Mouse (Mus musculus): ENCODE data around the gene Cdc25a. TPM values are rescaled to one million over a fixed set of nuclear protein-coding genes. Genes with fewer than 3 reads are reported as not detected.
A peak's percentile ranks its signal among the peaks of the same experiment; 100 is the strongest.

Cdc25a gene
- polyA plus RNA-seq (2014; fragmentation: Nextera tagmentation; extraction: Ambion mirVana), result 33.6 and 36.9 TPM in 2 replicates

- peaks cover 9% of the 10 kb centered on the region; the same call in 1 of the 2 replicates for H3K4me1 ChIP-seq (ENCODE audit: control insufficient read depth, insufficient read depth, low read length)
- DNase-seq (ENCODE audit: low spot score, missing footprints), result peak; percentile 99
- H3K27me3 ChIP-seq (ENCODE audit: control insufficient read depth, insufficient read depth, low read length), result no peaks in the 10 kb centered on the region
- no peaks in the 10 kb centered on the region for H3K9me3 ChIP-seq (ENCODE audit: control insufficient read depth, low read length)
- peak within 1 kb of the TSS; percentile 99 for H3K4me3 ChIP-seq (ENCODE audit: low read depth, low read length)
- 7% methylated on average over 33 of the region's 33 CpGs for WGBS
- peak within 1 kb of the TSS; percentile 85 for H3K4me2 ChIP-seq
- H3K27ac ChIP-seq (ENCODE audit: low read depth, low read length), result peak within 1 kb of the TSS; percentile 64
- peak; percentile 94 for ATAC-seq (ENCODE audit: low FRiP score)
- peak within 1 kb of the TSS; percentile 98 for H3K9ac ChIP-seq (ENCODE audit: low read length)
- peaks cover 11% of the 10 kb centered on the region for H3K36me3 ChIP-seq (ENCODE audit: control insufficient read depth, insufficient read depth, low read length)
Observed at GRCm38 (mm10) chr9:109874797-109875691, at the start of gene Cdc25a. Gene Cdc25a, plus strand, starts transcription at chr9:109875579.

GRCm38 (mm10) chr9:109825739-109826138 is 49.6 kb upstream of the Cdc25a start:
- H3K4me2 ChIP-seq, result no peak overlapping the region
- no peak overlapping the region for H3K9ac ChIP-seq (ENCODE audit: low read length)
- DNase-seq (ENCODE audit: low spot score, missing footprints) (no peak), ATAC-seq (ENCODE audit: low FRiP score) (no peak)
- no peaks in the 10 kb centered on the region for H3K9me3 ChIP-seq (ENCODE audit: control insufficient read depth, low read length)
- no peaks in the 10 kb centered on the region for H3K27me3 ChIP-seq (ENCODE audit: control insufficient read depth, insufficient read depth, low read length)
- WGBS, result 68% methylated on average over 4 of the region's 4 CpGs
- H3K4me1 ChIP-seq (ENCODE audit: control insufficient read depth, insufficient read depth, low read length), result no peaks in the 10 kb centered on the region
- H3K4me3 ChIP-seq (ENCODE audit: low read depth, low read length), result no peak overlapping the region
- H3K36me3 ChIP-seq (ENCODE audit: control insufficient read depth, insufficient read depth, low read length), result no peaks in the 10 kb centered on the region
- H3K27ac ChIP-seq (ENCODE audit: low read depth, low read length), result no peak overlapping the region

GRCm38 (mm10) chr9:109826181-109826580 is 49.2 kb upstream of the Cdc25a start:
- H3K27ac ChIP-seq (ENCODE audit: low read depth, low read length), result no peak overlapping the region

DNA sequence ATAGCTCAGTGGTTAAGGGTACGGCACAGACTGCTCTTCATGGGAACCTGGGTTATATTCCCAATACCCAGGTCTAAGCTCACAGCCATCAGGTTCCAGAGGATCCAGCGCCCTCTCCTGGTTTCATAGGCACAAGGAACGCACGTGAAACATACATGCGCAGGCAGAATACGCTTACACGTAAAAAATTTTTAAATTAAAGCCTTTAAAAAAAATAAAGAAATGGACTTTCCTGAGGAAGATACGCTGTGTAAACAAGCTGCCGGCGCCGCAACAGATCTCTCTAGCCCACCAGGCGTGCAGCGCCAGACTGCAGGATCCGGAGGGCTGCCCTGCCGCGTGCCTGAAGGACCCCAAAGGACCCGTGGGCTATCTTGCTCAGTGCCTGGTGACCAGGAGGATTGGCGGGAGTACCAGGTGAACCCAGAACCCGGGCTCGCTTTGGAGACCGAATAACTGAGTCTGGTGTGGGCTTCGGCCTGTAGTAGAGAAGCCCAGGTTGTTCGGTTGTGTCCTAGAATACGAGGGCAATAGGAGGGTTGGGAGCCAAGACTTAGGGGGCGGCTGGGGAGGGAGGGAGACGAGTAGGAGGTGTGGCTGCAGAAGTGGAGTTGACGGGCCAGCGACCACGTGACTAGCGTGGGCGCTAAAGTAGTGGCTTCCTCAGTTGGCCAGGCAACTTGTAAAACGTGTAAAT is 42.8 kb upstream of the Cdc25a start, which contains the start of gene Nme6:
Gene Nme6 (plus strand): TSS at position 359 of the 697 bp plus-strand sequence.
- WGBS, result under 1% methylated on average over 32 of the region's 32 CpGs
- H3K9ac ChIP-seq (ENCODE audit: low read length), result peak within 1 kb of the TSS; percentile 75
- peak within 1 kb of the TSS; percentile 92 for H3K4me2 ChIP-seq
- DNase-seq (ENCODE audit: low spot score, missing footprints), result peak; percentile 100
- no peaks in the 10 kb centered on the region for H3K9me3 ChIP-seq (ENCODE audit: control insufficient read depth, low read length)
- ATAC-seq (ENCODE audit: low FRiP score), result peak; percentile 98
- H3K36me3 ChIP-seq (ENCODE audit: control insufficient read depth, insufficient read depth, low read length), result no peaks in the 10 kb centered on the region
- H3K4me3 ChIP-seq (ENCODE audit: low read depth, low read length), result peak within 1 kb of the TSS; percentile 63
- H3K27me3 ChIP-seq (ENCODE audit: control insufficient read depth, insufficient read depth, low read length), result no peaks in the 10 kb centered on the region
- peaks cover 6% of the 10 kb centered on the region; the same call in 1 of the 2 replicates for H3K4me1 ChIP-seq (ENCODE audit: control insufficient read depth, insufficient read depth, low read length)
- H3K27ac ChIP-seq (ENCODE audit: low read depth, low read length), result no peak within 1 kb of the TSS; the same call in 1 of the 2 replicates

More at GRCm38 (mm10) chr9:109826181-109826580, 49.2 kb upstream of the Cdc25a start:
- 76% methylated on average over 5 of the region's 5 CpGs for WGBS
- Histone ChIP-seq H3K27me3 (ENCODE audit: control insufficient read depth, insufficient read depth, low read length) (no peaks in the 10 kb centered on the region), H3K4me3 (ENCODE audit: low read depth, low read length) (no peak overlapping the region), H3K36me3 (ENCODE audit: control insufficient read depth, insufficient read depth, low read length) (no peaks in the 10 kb centered on the region), H3K9ac (ENCODE audit: low read length) (no peak overlapping the region), H3K9me3 (ENCODE audit: control insufficient read depth, low read length) (no peaks in the 10 kb centered on the region), H3K4me2 (no peak overlapping the region), H3K4me1 (ENCODE audit: control insufficient read depth, insufficient read depth, low read length) (no peaks in the 10 kb centered on the region)
- DNase-seq (ENCODE audit: low spot score, missing footprints) (no peak), ATAC-seq (ENCODE audit: low FRiP score) (no peak)

- DNase-seq (ENCODE audit: low spot score, missing footprints), result no peak
- Histone ChIP-seq H3K4me2 (peak overlapping the region; percentile 92), H3K36me3 (ENCODE audit: control insufficient read depth, insufficient read depth, low read length) (no peaks in the 10 kb centered on the region), H3K9me3 (ENCODE audit: control insufficient read depth, low read length) (no peaks in the 10 kb centered on the region), H3K27ac (ENCODE audit: low read depth, low read length) (no peak overlapping the region), H3K27me3 (ENCODE audit: control insufficient read depth, insufficient read depth, low read length) (no peaks in the 10 kb centered on the region), H3K4me1 (ENCODE audit: control insufficient read depth, insufficient read depth, low read length) (peaks cover 6% of the 10 kb centered on the region; the same call in 1 of the 2 replicates), H3K9ac (ENCODE audit: low read length) (peak overlapping the region; percentile 75), H3K4me3 (ENCODE audit: low read depth, low read length) (peak overlapping the region; percentile 63)
- WGBS, result 14% methylated on average over 6 of the region's 6 CpGs
- ATAC-seq (ENCODE audit: low FRiP score), result peak; percentile 57; the same call in 1 of the 2 replicates
Observed at GRCm38 (mm10) chr9:109833088-109833412, 42.3 kb upstream of the Cdc25a start.

DNA sequence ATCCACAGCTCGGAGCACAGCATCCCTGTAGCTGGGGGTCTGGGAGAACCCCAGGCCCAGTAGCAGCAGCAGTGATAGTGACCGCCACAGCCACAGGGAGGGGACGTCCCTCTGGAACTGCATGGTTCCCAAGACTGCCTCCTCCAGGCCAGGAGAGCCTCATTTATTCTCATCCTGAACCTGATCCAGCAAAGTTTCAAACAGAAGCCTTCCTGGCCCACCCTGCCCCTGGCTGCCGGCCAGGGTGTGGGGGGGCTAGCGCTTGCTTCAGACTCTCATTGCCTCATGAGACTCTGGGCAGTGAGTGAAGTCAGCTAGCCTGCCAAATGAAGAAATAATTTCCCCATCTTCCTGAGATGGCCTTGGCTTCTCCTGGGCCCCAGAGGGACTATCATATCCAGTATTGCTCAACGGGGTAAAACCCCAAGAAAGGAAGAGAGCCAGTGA is 26.0 kb upstream of the Cdc25a start, which contains the start of gene Camp:
Gene Camp (minus strand): TSS at position 306 of the 447 bp plus-strand sequence.
- DNase-seq (ENCODE audit: low spot score, missing footprints) (no peak), ATAC-seq (ENCODE audit: low FRiP score) (no peak)
- Histone ChIP-seq H3K9ac (ENCODE audit: low read length) (no peak within 1 kb of the TSS), H3K4me1 (ENCODE audit: control insufficient read depth, insufficient read depth, low read length) (no peaks in the 10 kb centered on the region), H3K27ac (ENCODE audit: low read depth, low read length) (no peak within 1 kb of the TSS), H3K36me3 (ENCODE audit: control insufficient read depth, insufficient read depth, low read length) (0 out of 2 replicates have a peak, but pooled peaks cover 3% of the 10 kb centered on the region), H3K9me3 (ENCODE audit: control insufficient read depth, low read length) (no peaks in the 10 kb centered on the region), H3K4me2 (no peak within 1 kb of the TSS), H3K4me3 (ENCODE audit: low read depth, low read length) (no peak within 1 kb of the TSS), H3K27me3 (ENCODE audit: control insufficient read depth, insufficient read depth, low read length) (no peaks in the 10 kb centered on the region)
- 88% methylated on average over 6 of the region's 6 CpGs for WGBS

- no peak for ATAC-seq (ENCODE audit: low FRiP score)
- H3K27me3 ChIP-seq (ENCODE audit: control insufficient read depth, insufficient read depth, low read length), result no peaks in the 10 kb centered on the region
- no peak for DNase-seq (ENCODE audit: low spot score, missing footprints)
- H3K9me3 ChIP-seq (ENCODE audit: control insufficient read depth, low read length), result no peaks in the 10 kb centered on the region
- H3K9ac ChIP-seq (ENCODE audit: low read length), result no peak overlapping the region
- WGBS, result 93% methylated on average over 5 of the region's 5 CpGs
- no peak overlapping the region for H3K4me3 ChIP-seq (ENCODE audit: low read depth, low read length)
- no peaks in the 10 kb centered on the region for H3K4me1 ChIP-seq (ENCODE audit: control insufficient read depth, insufficient read depth, low read length)
- 0 out of 2 replicates have a peak, but pooled peaks cover 3% of the 10 kb centered on the region for H3K36me3 ChIP-seq (ENCODE audit: control insufficient read depth, insufficient read depth, low read length)
- H3K27ac ChIP-seq (ENCODE audit: low read depth, low read length), result no peak overlapping the region
- H3K4me2 ChIP-seq, result no peak overlapping the region
Observed at GRCm38 (mm10) chr9:109850099-109850498, 25.3 kb upstream of the Cdc25a start.

DNA sequence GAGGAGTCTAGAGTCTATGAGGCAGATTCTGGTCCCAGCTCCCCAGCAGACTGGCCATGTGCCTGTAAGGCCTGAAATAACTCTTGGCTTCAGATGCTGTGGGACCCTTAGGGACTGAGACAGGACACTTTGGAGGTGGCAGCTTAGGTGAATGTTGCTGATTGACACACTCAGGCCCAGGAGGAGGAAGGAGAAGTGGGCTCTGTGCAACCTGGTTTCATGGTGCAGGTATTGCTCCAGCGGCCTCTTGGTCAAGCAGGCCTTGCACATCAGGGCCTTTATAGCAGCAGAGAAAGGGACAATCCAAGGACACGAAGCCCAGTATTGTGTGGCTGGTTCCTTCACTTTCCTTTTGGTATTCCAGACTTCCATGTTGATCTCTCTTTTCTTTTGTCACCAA is 21.0 kb upstream of the Cdc25a start:
- no peak overlapping the region for H3K4me2 ChIP-seq
- H3K4me3 ChIP-seq (ENCODE audit: low read depth, low read length), result no peak overlapping the region
- ATAC-seq (ENCODE audit: low FRiP score) (no peak), DNase-seq (ENCODE audit: low spot score, missing footprints) (no peak)
- no peak overlapping the region for H3K9ac ChIP-seq (ENCODE audit: low read length)
- no peaks in the 10 kb centered on the region for H3K9me3 ChIP-seq (ENCODE audit: control insufficient read depth, low read length)
- 93% methylated on average over 2 of the region's 2 CpGs for WGBS
- no peaks in the 10 kb centered on the region for H3K36me3 ChIP-seq (ENCODE audit: control insufficient read depth, insufficient read depth, low read length)
- H3K27me3 ChIP-seq (ENCODE audit: control insufficient read depth, insufficient read depth, low read length), result no peaks in the 10 kb centered on the region
- H3K27ac ChIP-seq (ENCODE audit: low read depth, low read length), result no peak overlapping the region
- no peaks in the 10 kb centered on the region for H3K4me1 ChIP-seq (ENCODE audit: control insufficient read depth, insufficient read depth, low read length)

Data from midbrain, embryonic 11.5 days (tissue).